Mouse (Mus musculus) liver, adult 2 months (tissue): Measurements from ENCODE around the gene Emc8.

Experiments
- CTCF ChIP-seq: fragments of 200-500 bp; IDR thresholded peaks from 2 replicates; pipeline ENCODE4 v1.5.1; 2011; ENCODE audit warnings: low read depth, low read length, control low read depth
- POLR2A ChIP-seq: fragments of 200-500 bp; IDR thresholded peaks from 2 replicates; pipeline ENCODE4 v1.6.1; 2011; ENCODE audit warnings: low read length, control low read depth; ENCODE audit not compliant: insufficient read depth; ENCODE audit errors: extremely low read depth

DNA sequence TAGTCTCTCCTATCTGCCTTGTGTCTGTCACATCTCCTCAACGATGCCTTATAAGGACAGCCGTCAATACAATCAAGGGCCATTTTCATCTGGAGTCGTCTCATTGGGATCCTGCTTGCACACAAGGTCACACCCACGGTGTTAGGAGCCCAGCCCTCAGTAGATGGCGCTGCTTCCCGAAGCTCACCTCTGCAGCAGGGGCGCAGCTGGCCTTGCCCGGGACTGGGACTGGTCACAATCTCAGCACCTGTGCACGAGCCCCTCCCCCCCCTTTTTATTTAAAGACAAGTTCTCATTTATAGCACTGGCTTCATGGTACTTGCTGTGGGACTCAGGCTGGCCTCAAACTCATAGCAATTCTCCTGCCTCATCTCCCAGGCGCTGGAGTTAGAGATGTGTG, 15.2 kb upstream of the Emc8 start:
- peak; percentile 94 for TF ChIP-seq CTCF
- TF ChIP-seq POLR2A, result no peak
